Mouse (Mus musculus): ENCODE data around the gene Pet100.
"Not testable (repeated sequence)": the region's sequence is repeated elsewhere in the genome, so short reads cannot be mapped to it uniquely, and the experiment has no call there.

The Pet100 gene

GRCm38 (mm10) chr8:3621199-3621970 is at the start of gene Pet100, which contains the start of gene Xab2:
Gene Pet100, plus strand, starts transcription at chr8:3621548.
Gene Xab2, minus strand, starts transcription at chr8:3621316.
- in situ Hi-C loops (cut with MboI; ENCODE audit: low sequenced_read_pairs): no loop called here

GRCm38 (mm10) chr8:3574546-3574945 is 46.8 kb upstream of the Pet100 start:
- in situ Hi-C loops (cut with MboI; ENCODE audit: low sequenced_read_pairs): no loop called here

GRCm38 (mm10) chr8:3576211-3576960 is 45.0 kb upstream of the Pet100 start:
- in situ Hi-C loops (cut with MboI; ENCODE audit: low sequenced_read_pairs): no loop called here

- in situ Hi-C loops (cut with MboI; ENCODE audit: low sequenced_read_pairs): no loop called here
Measured at GRCm38 (mm10) chr8:3579390-3580364, 41.7 kb upstream of the Pet100 start.

- in situ Hi-C loops (cut with MboI; ENCODE audit: low sequenced_read_pairs): not testable (repeated sequence)
Measured at GRCm38 (mm10) chr8:3581961-3582360, 39.4 kb upstream of the Pet100 start.

GRCm38 (mm10) chr8:3586452-3586851 is 34.9 kb upstream of the Pet100 start:
- in situ Hi-C loops (cut with MboI; ENCODE audit: low sequenced_read_pairs): no loop called here

GRCm38 (mm10) chr8:3586993-3587390 is 34.4 kb upstream of the Pet100 start, which contains the start of gene Camsap3:
Gene Camsap3, plus strand, starts transcription at chr8:3587293.
- in situ Hi-C loops (cut with MboI; ENCODE audit: low sequenced_read_pairs): no loop called here

- in situ Hi-C loops (cut with MboI; ENCODE audit: low sequenced_read_pairs): no loop called here
Measured at GRCm38 (mm10) chr8:3587391-3588257, 33.7 kb upstream of the Pet100 start.

- in situ Hi-C loops (cut with MboI; ENCODE audit: low sequenced_read_pairs): no loop called here
Measured at GRCm38 (mm10) chr8:3588258-3588633, 33.1 kb upstream of the Pet100 start.

- in situ Hi-C loops (cut with MboI; ENCODE audit: low sequenced_read_pairs): no loop called here
Measured at GRCm38 (mm10) chr8:3593470-3593869, 27.9 kb upstream of the Pet100 start.

- in situ Hi-C loops (cut with MboI; ENCODE audit: low sequenced_read_pairs): no loop called here
Measured at GRCm38 (mm10) chr8:3594466-3594865, 26.9 kb upstream of the Pet100 start.

- in situ Hi-C loops (cut with MboI; ENCODE audit: low sequenced_read_pairs): no loop called here
Measured at GRCm38 (mm10) chr8:3598054-3598453, 23.3 kb upstream of the Pet100 start.

GRCm38 (mm10) chr8:3599219-3599618 is 22.1 kb upstream of the Pet100 start:
- in situ Hi-C loops (cut with MboI; ENCODE audit: low sequenced_read_pairs): no loop called here

GRCm38 (mm10) chr8:3600401-3600800 is 20.9 kb upstream of the Pet100 start:
- in situ Hi-C loops (cut with MboI; ENCODE audit: low sequenced_read_pairs): no loop called here

GRCm38 (mm10) chr8:3603439-3603838 is 17.9 kb upstream of the Pet100 start:
- in situ Hi-C loops (cut with MboI; ENCODE audit: low sequenced_read_pairs): no loop called here

- in situ Hi-C loops (cut with MboI; ENCODE audit: low sequenced_read_pairs): no loop called here
Measured at GRCm38 (mm10) chr8:3606593-3606992, 14.8 kb upstream of the Pet100 start.

GRCm38 (mm10) chr8:3607822-3608221 is 13.5 kb upstream of the Pet100 start:
- in situ Hi-C loops (cut with MboI; ENCODE audit: low sequenced_read_pairs): no loop called here

GRCm38 (mm10) chr8:3609046-3609815 is 12.1 kb upstream of the Pet100 start:
- in situ Hi-C loops (cut with MboI; ENCODE audit: low sequenced_read_pairs): no loop called here

- in situ Hi-C loops (cut with MboI; ENCODE audit: low sequenced_read_pairs): no loop called here
Measured at GRCm38 (mm10) chr8:3609816-3610150, 11.6 kb upstream of the Pet100 start.
